Mouse (Mus musculus): Measurements from ENCODE around the gene Krit1. TPM values are rescaled to one million over a fixed set of nuclear protein-coding genes. Genes with fewer than 3 reads are reported as not detected.
"Not testable (repeated sequence)": the region's sequence is repeated elsewhere in the genome, so short reads cannot be mapped to it uniquely, and the experiment has no call there.

Gene Krit1
- polyA plus RNA-seq, 1 experiment from 2014 or later, result 37.5 TPM

- 92% methylated on average over 4 of the region's 4 CpGs for WGBS
These were observed 91.3 kb downstream of the Krit1 start for GRCm38 (mm10) chr5:3894294-3894619.

More at GRCm38 (mm10) chr5:3894294-3894619, 91.3 kb downstream of the Krit1 start:
- H3K27me3 ChIP-seq (replicated peaks); H3K4me1 ChIP-seq; H3K36me3 ChIP-seq; H3K9me3 ChIP-seq; H3K27ac ChIP-seq; H3K4me2 ChIP-seq; H3K9ac ChIP-seq; ATAC-seq (ENCODE audit: insufficient read depth, low FRiP score, low read depth); H3K4me3 ChIP-seq (replicated peaks): not testable (repeated sequence)

Other genes starting within 250 kb of the Krit1 start
- gene 1700109H08Rik, start 231.6 kb upstream of the Krit1 start, polyA plus RNA-seq (2015; fragmentation: Nextera tagmentation; extraction: Ambion mirVana), result 2.4 and 2.7 TPM in 2 replicates
- 12.9 and 16.3 TPM in 2 replicates for gene Pex1, start 207.1 kb upstream of the Krit1 start, polyA plus RNA-seq (2015; fragmentation: Nextera tagmentation; extraction: Ambion mirVana)
- 10.3 and 10.6 TPM in 2 replicates for gene Rbm48, start 206.6 kb upstream of the Krit1 start, polyA plus RNA-seq (2015; fragmentation: Nextera tagmentation; extraction: Ambion mirVana)
- not detected in 2 replicates for gene Tmbim7, start 152.0 kb upstream of the Krit1 start, polyA plus RNA-seq (2015; fragmentation: Nextera tagmentation; extraction: Ambion mirVana)
- gene Gatad1, start 146.0 kb upstream of the Krit1 start, polyA plus RNA-seq (2015; fragmentation: Nextera tagmentation; extraction: Ambion mirVana), result 56.0 and 59.3 TPM in 2 replicates
- 9.1 and 10.6 TPM in 2 replicates for gene Ankib1, start 259 bp upstream of the Krit1 start, polyA plus RNA-seq (2015; fragmentation: Nextera tagmentation; extraction: Ambion mirVana)
- gene Lrrd1, start 42.0 kb downstream of the Krit1 start, polyA plus RNA-seq (2015; fragmentation: Nextera tagmentation; extraction: Ambion mirVana), result 0.08 TPM in 1 of 2 replicates, not detected in the other
- gene Mterf1a, start 90.7 kb downstream of the Krit1 start, polyA plus RNA-seq (2015; fragmentation: Nextera tagmentation; extraction: Ambion mirVana), result 8.6 and 8.9 TPM in 2 replicates
- gene Akap9, start 124.9 kb downstream of the Krit1 start, polyA plus RNA-seq (2015; fragmentation: Nextera tagmentation; extraction: Ambion mirVana), result 134 and 154 TPM in 2 replicates

All from stomach, embryonic 15.5 days (tissue).